Mouse (Mus musculus): ENCODE data around the gene Edaradd. TPM values are rescaled to one million over a fixed set of nuclear protein-coding genes. Genes with fewer than 3 reads are reported as not detected.

Gene Edaradd
- total and polyA plus RNA-seq, 2 experiments, result 0.07 to 0.09 TPM

GRCm38 (mm10) chr13:12507426-12507825, 12.8 kb downstream of the Edaradd start:
- DNase-seq (ENCODE audit: extremely low read depth, low read depth, low spot score), result no peak
- Histone ChIP-seq H3K9ac (ENCODE audit: low read depth, low read length) (no peak overlapping the region), H3K79me2 (ENCODE audit: control insufficient read depth, insufficient read depth, low read length) (no peaks in the 10 kb centered on the region), H3K4me1 (ENCODE audit: control insufficient read depth, insufficient read depth, low read length) (no peaks in the 10 kb centered on the region), H3K27ac (replicated peaks; ENCODE audit: insufficient read depth, low read depth, low read length) (no peak overlapping the region), H3K27me3 (ENCODE audit: control insufficient read depth, insufficient read depth, low read length) (no peaks in the 10 kb centered on the region), H3K36me3 (ENCODE audit: control insufficient read depth, insufficient read depth, low read length) (no peaks in the 10 kb centered on the region), H3K4me3 (ENCODE audit: insufficient read depth, low read depth, low read length) (no peak overlapping the region)
- no peak for TF ChIP-seq CTCF (IDR thresholded peaks at IDR 0.05; ENCODE audit: low read depth, low read length)
- TF ChIP-seq POLR2A (IDR thresholded peaks at IDR 0.05; ENCODE audit: extremely low read depth, insufficient read depth, low read length), result no peak
- 89% methylated on average over 6 of the region's 6 CpGs for WGBS

GRCm38 (mm10) chr13:12505359-12505758, 14.9 kb downstream of the Edaradd start:
- Histone ChIP-seq H3K9ac (ENCODE audit: low read depth, low read length) (no peak overlapping the region), H3K4me3 (ENCODE audit: insufficient read depth, low read depth, low read length) (no peak overlapping the region), H3K4me1 (ENCODE audit: control insufficient read depth, insufficient read depth, low read length) (no peaks in the 10 kb centered on the region), H3K36me3 (ENCODE audit: control insufficient read depth, insufficient read depth, low read length) (no peaks in the 10 kb centered on the region), H3K79me2 (ENCODE audit: control insufficient read depth, insufficient read depth, low read length) (no peaks in the 10 kb centered on the region), H3K27me3 (ENCODE audit: control insufficient read depth, insufficient read depth, low read length) (no peaks in the 10 kb centered on the region), H3K27ac (replicated peaks; ENCODE audit: insufficient read depth, low read depth, low read length) (no peak overlapping the region)
- 89% methylated on average over 3 of the region's 3 CpGs for WGBS
- no peak for DNase-seq (ENCODE audit: extremely low read depth, low read depth, low spot score)
- no peak for TF ChIP-seq CTCF (IDR thresholded peaks at IDR 0.05; ENCODE audit: low read depth, low read length)

GRCm38 (mm10) chr13:12503238-12503751, 16.9 kb downstream of the Edaradd start:
- no peak for DNase-seq (ENCODE audit: extremely low read depth, low read depth, low spot score)
- Histone ChIP-seq H3K4me3 (ENCODE audit: insufficient read depth, low read depth, low read length) (no peak overlapping the region), H3K4me1 (ENCODE audit: control insufficient read depth, insufficient read depth, low read length) (no peaks in the 10 kb centered on the region), H3K79me2 (ENCODE audit: control insufficient read depth, insufficient read depth, low read length) (no peaks in the 10 kb centered on the region), H3K36me3 (ENCODE audit: control insufficient read depth, insufficient read depth, low read length) (no peaks in the 10 kb centered on the region), H3K27ac (replicated peaks; ENCODE audit: insufficient read depth, low read depth, low read length) (no peak overlapping the region), H3K27me3 (ENCODE audit: control insufficient read depth, insufficient read depth, low read length) (no peaks in the 10 kb centered on the region), H3K9ac (ENCODE audit: low read depth, low read length) (no peak overlapping the region)
- TF ChIP-seq POLR2A (IDR thresholded peaks at IDR 0.05; ENCODE audit: extremely low read depth, insufficient read depth, low read length), result no peak
- TF ChIP-seq CTCF (IDR thresholded peaks at IDR 0.05; ENCODE audit: low read depth, low read length), result no peak
- WGBS, result 80% methylated on average over 11 of the region's 11 CpGs

GRCm38 (mm10) chr13:12502665-12503237, 17.5 kb downstream of the Edaradd start:
- DNase-seq (ENCODE audit: extremely low read depth, low read depth, low spot score), result no peak
- H3K27ac ChIP-seq (replicated peaks; ENCODE audit: insufficient read depth, low read depth, low read length), result no peak overlapping the region
- H3K79me2 ChIP-seq (ENCODE audit: control insufficient read depth, insufficient read depth, low read length), result no peaks in the 10 kb centered on the region
- no peaks in the 10 kb centered on the region for H3K4me1 ChIP-seq (ENCODE audit: control insufficient read depth, insufficient read depth, low read length)
- TF ChIP-seq CTCF (IDR thresholded peaks at IDR 0.05; ENCODE audit: low read depth, low read length) (no peak), POLR2A (IDR thresholded peaks at IDR 0.05; ENCODE audit: extremely low read depth, insufficient read depth, low read length) (no peak)
- no peaks in the 10 kb centered on the region for H3K36me3 ChIP-seq (ENCODE audit: control insufficient read depth, insufficient read depth, low read length)
- H3K9ac ChIP-seq (ENCODE audit: low read depth, low read length), result no peak overlapping the region
- H3K27me3 ChIP-seq (ENCODE audit: control insufficient read depth, insufficient read depth, low read length), result no peaks in the 10 kb centered on the region
- WGBS, result 50% methylated on average over 4 of the region's 4 CpGs
- H3K4me3 ChIP-seq (ENCODE audit: insufficient read depth, low read depth, low read length), result no peak overlapping the region

- no peaks in the 10 kb centered on the region for H3K79me2 ChIP-seq (ENCODE audit: control insufficient read depth, insufficient read depth, low read length)
- TF ChIP-seq CTCF (IDR thresholded peaks at IDR 0.05; ENCODE audit: low read depth, low read length) (no peak), POLR2A (IDR thresholded peaks at IDR 0.05; ENCODE audit: extremely low read depth, insufficient read depth, low read length) (no peak)
- DNase-seq (ENCODE audit: extremely low read depth, low read depth, low spot score), result no peak
- H3K36me3 ChIP-seq (ENCODE audit: control insufficient read depth, insufficient read depth, low read length), result no peaks in the 10 kb centered on the region
- no peaks in the 10 kb centered on the region for H3K4me1 ChIP-seq (ENCODE audit: control insufficient read depth, insufficient read depth, low read length)
- no peak overlapping the region for H3K4me3 ChIP-seq (ENCODE audit: insufficient read depth, low read depth, low read length)
- 85% methylated on average over 7 of the region's 7 CpGs for WGBS
- H3K27ac ChIP-seq (replicated peaks; ENCODE audit: insufficient read depth, low read depth, low read length), result no peak overlapping the region
- no peaks in the 10 kb centered on the region for H3K27me3 ChIP-seq (ENCODE audit: control insufficient read depth, insufficient read depth, low read length)
- H3K9ac ChIP-seq (ENCODE audit: low read depth, low read length), result no peak overlapping the region
These were observed 21.1 kb downstream of the Edaradd start for GRCm38 (mm10) chr13:12499107-12499506.

GRCm38 (mm10) chr13:12497809-12498208, 22.4 kb downstream of the Edaradd start:
- WGBS, result 73% methylated on average over 8 of the region's 8 CpGs
- no peak overlapping the region for H3K9ac ChIP-seq (ENCODE audit: low read depth, low read length)
- DNase-seq (ENCODE audit: extremely low read depth, low read depth, low spot score), result no peak
- no peaks in the 10 kb centered on the region for H3K36me3 ChIP-seq (ENCODE audit: control insufficient read depth, insufficient read depth, low read length)
- no peak for TF ChIP-seq CTCF (IDR thresholded peaks at IDR 0.05; ENCODE audit: low read depth, low read length)
- no peak for TF ChIP-seq POLR2A (IDR thresholded peaks at IDR 0.05; ENCODE audit: extremely low read depth, insufficient read depth, low read length)
- no peak overlapping the region for H3K4me3 ChIP-seq (ENCODE audit: insufficient read depth, low read depth, low read length)
- H3K27me3 ChIP-seq (ENCODE audit: control insufficient read depth, insufficient read depth, low read length), result no peaks in the 10 kb centered on the region
- H3K4me1 ChIP-seq (ENCODE audit: control insufficient read depth, insufficient read depth, low read length), result no peaks in the 10 kb centered on the region
- no peak overlapping the region for H3K27ac ChIP-seq (replicated peaks; ENCODE audit: insufficient read depth, low read depth, low read length)
- no peaks in the 10 kb centered on the region for H3K79me2 ChIP-seq (ENCODE audit: control insufficient read depth, insufficient read depth, low read length)
